Mouse (Mus musculus) kidney, embryonic 14.5 days (tissue): Measurements from ENCODE around the gene Exd1. TPM values are rescaled to one million over a fixed set of nuclear protein-coding genes. Genes with fewer than 3 reads are reported as not detected.

Experiments
- polyA plus RNA-seq: library from polyadenylated mRNA; unstranded; fragments of >200 nt; fragmentation: Nextera tagmentation; extraction: Ambion mirVana; gene quantifications from 2 replicates; pipeline ENCODE4 v1.2.1, GENCODE M21; 2014

Exd1 gene
- polyA plus RNA-seq, 1 experiment from 2014 or later = 0.38 TPM

Other genes with a start within 250 kb of the Exd1 start
- gene Dll4, start 221.8 kb downstream of the Exd1 start, polyA plus RNA-seq = 4.9 and 8.3 TPM in 2 replicates
- 0.38 and 1.0 TPM in 2 replicates for gene Chac1, start 196.4 kb downstream of the Exd1 start, polyA plus RNA-seq
- 6.2 and 8.4 TPM in 2 replicates for gene Ino80, start 69.9 kb downstream of the Exd1 start, polyA plus RNA-seq
- gene Chp1, start 70 bp upstream of the Exd1 start, polyA plus RNA-seq = 37.8 and 58.4 TPM in 2 replicates
- 77.2 and 97.7 TPM in 2 replicates for gene Nusap1, start 70.7 kb upstream of the Exd1 start, polyA plus RNA-seq
- gene Oip5, start 70.8 kb upstream of the Exd1 start, polyA plus RNA-seq = 35.5 and 38.6 TPM in 2 replicates
- gene Ndufaf1, start 115.2 kb upstream of the Exd1 start, polyA plus RNA-seq = 40.3 and 45.4 TPM in 2 replicates
- 34.3 and 53.7 TPM in 2 replicates for gene Rtf1, start 127.4 kb upstream of the Exd1 start, polyA plus RNA-seq
- 0.87 and 1.7 TPM in 2 replicates for gene Itpka, start 194.7 kb upstream of the Exd1 start, polyA plus RNA-seq
- gene Ltk, start 212.8 kb upstream of the Exd1 start, polyA plus RNA-seq = 0.50 and 0.72 TPM in 2 replicates
- gene Rpap1, start 239.9 kb upstream of the Exd1 start, polyA plus RNA-seq = 19.4 and 30.6 TPM in 2 replicates